Mouse (Mus musculus) left cerebral cortex, postnatal 25 days (tissue): ENCODE results near the gene Fmod. TPM values are rescaled to one million over a fixed set of nuclear protein-coding genes. Genes with fewer than 3 reads are reported as not detected.
A peak's percentile ranks its signal among the peaks of the same experiment; 100 is the strongest.

ENCODE experiments used
- DNase-seq, 2 experiments: peaks; one replicate each; pipeline ENCODE4 v3.0.0; 2022; ENCODE audit warnings: low spot score in 2 of 2, mixed read lengths in 1 of 2
- intact Hi-C: fragments of 180-260 bp; cut with DNase I; formaldehyde crosslinking; loops from one replicate; pipeline ENCODE4 v1.15.1; 2025
- total RNA-seq, 2 experiments: library from RNA; stranded (reverse); gene quantifications; 2 replicates each; pipeline ENCODE4 v1.2.3; 2021

Gene Fmod
- total RNA-seq, 2 experiments from 2014 or later = 17.0 to 22.0 TPM

- intact Hi-C loops = no loop called here
- no peak for DNase-seq
Measured at GRCm38 (mm10) chr1:134089074-134089473, 52.0 kb downstream of the Fmod start.

GRCm38 (mm10) chr1:134091851-134092250 lies 54.8 kb downstream of the Fmod start:
- intact Hi-C loops = no loop called here
- DNase-seq = no peak

- intact Hi-C loops = no loop called here
- DNase-seq = no peak
Measured at GRCm38 (mm10) chr1:134092368-134092767, 55.3 kb downstream of the Fmod start.

- DNase-seq = peak; percentile 92 to 94
- intact Hi-C loops = no loop called here
Measured at GRCm38 (mm10) chr1:134092852-134093770, 56.1 kb downstream of the Fmod start.

GRCm38 (mm10) chr1:134093771-134094526 lies 56.9 kb downstream of the Fmod start:
- DNase-seq = peak in 1 of 2 experiments; percentile 33
- intact Hi-C loops = no loop called here

GRCm38 (mm10) chr1:134095033-134095612 lies 58.1 kb downstream of the Fmod start:
- intact Hi-C loops = no loop called here
- DNase-seq = no peak

GRCm38 (mm10) chr1:134095721-134096120 lies 58.7 kb downstream of the Fmod start:
- DNase-seq = no peak
- intact Hi-C loops = no loop called here

GRCm38 (mm10) chr1:134096264-134096934 lies 59.3 kb downstream of the Fmod start:
- DNase-seq = peak in 1 of 2 experiments; percentile 44
- intact Hi-C loops = no loop called here

- DNase-seq = no peak
- intact Hi-C loops = no loop called here
Measured at GRCm38 (mm10) chr1:134097080-134097855, 60.2 kb downstream of the Fmod start.

Other genes starting within 250 kb of the Fmod start
- gene Atp2b4, start 236.2 kb upstream of the Fmod start, total RNA-seq = 100 to 1,000 TPM; 201 to 257 TPM
- gene Optc, start 129.3 kb upstream of the Fmod start, total RNA-seq = 1 to 10 TPM in 1 of 2 experiments, under 1 TPM in 1; 0.94 to 2.8 TPM
- gene Prelp, start 115.8 kb upstream of the Fmod start, total RNA-seq = 1 to 10 TPM; 7.9 to 9.0 TPM
- gene Btg2, start 41.9 kb downstream of the Fmod start, total RNA-seq = 10 to 100 TPM; 15.1 to 29.0 TPM
- not detected for gene Chit1, start 74.0 kb downstream of the Fmod start, total RNA-seq
- 10 to 100 TPM in 1 of 2 experiments, 1 to 10 TPM in 1; 9.1 to 11.6 TPM for gene Chil1, start 144.9 kb downstream of the Fmod start, total RNA-seq
- gene Mybph, start 156.2 kb downstream of the Fmod start, total RNA-seq = under 1 TPM in 1 of 2 experiments, not detected in 1; 0.25 TPM
- 100 to 1,000 TPM; 195 to 200 TPM for gene Adora1, start 198.2 kb downstream of the Fmod start, total RNA-seq